Mouse (Mus musculus): Measurements from ENCODE around the gene Lce3b. TPM values are rescaled to one million over a fixed set of nuclear protein-coding genes. Genes with fewer than 3 reads are reported as not detected.

Lce3b gene
- polyA plus RNA-seq (2015; fragmentation: Nextera tagmentation; extraction: Ambion mirVana): not detected in 2 replicates

DNA sequence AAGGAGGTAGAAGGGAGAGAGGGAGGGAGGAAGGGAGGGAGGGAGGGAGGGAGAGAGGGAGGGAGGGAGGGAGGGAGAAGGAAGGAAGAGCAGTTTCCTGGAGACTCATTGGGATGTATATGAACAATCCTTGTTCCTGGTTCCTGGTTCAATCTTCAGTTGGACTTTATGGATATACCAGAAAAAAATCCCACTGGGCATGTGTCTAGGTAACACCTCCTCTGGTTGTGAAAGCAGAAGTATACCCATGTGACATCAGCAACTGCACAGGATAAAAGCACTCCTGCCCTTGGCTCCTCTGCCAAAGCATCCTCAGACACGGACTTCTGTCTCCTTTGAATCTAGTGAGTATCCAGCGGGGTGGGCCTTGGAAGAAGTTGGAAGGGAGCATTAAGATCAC, at the start of gene Lce3b:
TSS of gene Lce3b (plus strand) at position 301 of the 400 bp plus-strand sequence.
- H3K4me2 ChIP-seq (ENCODE audit: low read length): no peak within 1 kb of the TSS
- DNase-seq (ENCODE audit: low spot score) (no peak), ATAC-seq (replicated peaks; ENCODE audit: low FRiP score, low read depth) (no peak)
- no peak within 1 kb of the TSS for H3K9ac ChIP-seq (ENCODE audit: low read depth, low read length)
- no peaks in the 10 kb centered on the region for H3K27me3 ChIP-seq (ENCODE audit: insufficient read depth, low read length)
- no peak for TF ChIP-seq CTCF (IDR thresholded peaks at IDR 0.05; ENCODE audit: low read depth)
- H3K4me3 ChIP-seq (replicated peaks; ENCODE audit: low read depth, low read length): no peak within 1 kb of the TSS
- no peaks in the 10 kb centered on the region for H3K9me3 ChIP-seq (replicated peaks; ENCODE audit: low read length)
- no peak within 1 kb of the TSS for H3K27ac ChIP-seq
- no peaks in the 10 kb centered on the region for H3K4me1 ChIP-seq (replicated peaks; ENCODE audit: insufficient read depth, low read length)
- 64% methylated on average over 2 of the region's 2 CpGs for WGBS
- H3K36me3 ChIP-seq (ENCODE audit: insufficient read depth, low read length): no peaks in the 10 kb centered on the region

- ATAC-seq (replicated peaks; ENCODE audit: low FRiP score, low read depth) (no peak), DNase-seq (ENCODE audit: low spot score) (no peak)
- H3K9me3 ChIP-seq (replicated peaks; ENCODE audit: low read length): no peaks in the 10 kb centered on the region
- no peak overlapping the region for H3K27ac ChIP-seq
- no peaks in the 10 kb centered on the region for H3K27me3 ChIP-seq (ENCODE audit: insufficient read depth, low read length)
- no peak overlapping the region for H3K4me3 ChIP-seq (replicated peaks; ENCODE audit: low read depth, low read length)
- no peak for TF ChIP-seq CTCF (IDR thresholded peaks at IDR 0.05; ENCODE audit: low read depth)
- H3K36me3 ChIP-seq (ENCODE audit: insufficient read depth, low read length): no peaks in the 10 kb centered on the region
- H3K4me1 ChIP-seq (replicated peaks; ENCODE audit: insufficient read depth, low read length): no peaks in the 10 kb centered on the region
- 58% methylated on average over 3 of the region's 3 CpGs for WGBS
- H3K9ac ChIP-seq (ENCODE audit: low read depth, low read length): no peak overlapping the region
- no peak overlapping the region for H3K4me2 ChIP-seq (ENCODE audit: low read length)
Measured at GRCm38 (mm10) chr3:92894063-92894462, 38.7 kb upstream of the Lce3b start.

DNA sequence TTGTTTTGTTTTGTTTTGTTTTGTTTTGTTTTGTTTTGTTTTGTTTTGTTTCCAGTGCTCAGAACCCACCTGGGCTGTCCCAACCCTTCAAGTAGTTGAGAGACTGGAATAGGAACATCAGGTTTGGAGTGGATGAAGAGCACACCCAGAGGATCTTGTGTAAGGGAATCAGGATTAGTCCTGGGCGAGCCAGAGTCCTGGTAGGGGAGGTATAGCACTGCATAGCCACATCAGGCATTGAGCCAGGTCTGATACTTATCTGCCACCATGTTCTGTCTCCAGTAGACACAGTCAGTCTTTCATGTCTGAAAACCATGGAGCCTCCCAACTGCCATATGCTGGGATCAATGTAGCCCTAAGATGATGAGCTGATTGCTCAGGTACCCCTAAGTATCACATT, 38.3 kb upstream of the Lce3b start:
- DNase-seq (ENCODE audit: low spot score) (no peak), ATAC-seq (replicated peaks; ENCODE audit: low FRiP score, low read depth) (no peak)
- Histone ChIP-seq H3K4me3 (replicated peaks; ENCODE audit: low read depth, low read length) (no peak overlapping the region), H3K9me3 (replicated peaks; ENCODE audit: low read length) (no peaks in the 10 kb centered on the region), H3K27ac (no peak overlapping the region), H3K9ac (ENCODE audit: low read depth, low read length) (no peak overlapping the region), H3K4me1 (replicated peaks; ENCODE audit: insufficient read depth, low read length) (no peaks in the 10 kb centered on the region), H3K27me3 (ENCODE audit: insufficient read depth, low read length) (no peaks in the 10 kb centered on the region), H3K36me3 (ENCODE audit: insufficient read depth, low read length) (no peaks in the 10 kb centered on the region), H3K4me2 (ENCODE audit: low read length) (no peak overlapping the region)
- no peak for TF ChIP-seq CTCF (IDR thresholded peaks at IDR 0.05; ENCODE audit: low read depth)
- WGBS: 71% methylated on average over 1 of the region's 1 CpGs

GRCm38 (mm10) chr3:92902992-92903391, 29.8 kb upstream of the Lce3b start:
- Histone ChIP-seq H3K27me3 (ENCODE audit: insufficient read depth, low read length) (no peaks in the 10 kb centered on the region), H3K4me1 (replicated peaks; ENCODE audit: insufficient read depth, low read length) (no peaks in the 10 kb centered on the region), H3K27ac (no peak overlapping the region), H3K4me2 (ENCODE audit: low read length) (no peak overlapping the region), H3K9ac (ENCODE audit: low read depth, low read length) (no peak overlapping the region), H3K4me3 (replicated peaks; ENCODE audit: low read depth, low read length) (no peak overlapping the region), H3K36me3 (ENCODE audit: insufficient read depth, low read length) (no peaks in the 10 kb centered on the region), H3K9me3 (replicated peaks; ENCODE audit: low read length) (no peaks in the 10 kb centered on the region)
- ATAC-seq (replicated peaks; ENCODE audit: low FRiP score, low read depth) (no peak), DNase-seq (ENCODE audit: low spot score) (peak; percentile 16)
- peak; percentile 71 for TF ChIP-seq CTCF (IDR thresholded peaks at IDR 0.05; ENCODE audit: low read depth)
- WGBS: 24% methylated on average over 3 of the region's 3 CpGs

- H3K4me3 ChIP-seq (replicated peaks; ENCODE audit: low read depth, low read length): no peak overlapping the region
- TF ChIP-seq CTCF (IDR thresholded peaks at IDR 0.05; ENCODE audit: low read depth): peak; percentile 62
- H3K4me1 ChIP-seq (replicated peaks; ENCODE audit: insufficient read depth, low read length): no peaks in the 10 kb centered on the region
- no peak overlapping the region for H3K4me2 ChIP-seq (ENCODE audit: low read length)
- H3K9me3 ChIP-seq (replicated peaks; ENCODE audit: low read length): no peaks in the 10 kb centered on the region
- no peaks in the 10 kb centered on the region for H3K36me3 ChIP-seq (ENCODE audit: insufficient read depth, low read length)
- no peak for ATAC-seq (replicated peaks; ENCODE audit: low FRiP score, low read depth)
- no peaks in the 10 kb centered on the region for H3K27me3 ChIP-seq (ENCODE audit: insufficient read depth, low read length)
- WGBS: 30% methylated on average over 4 of the region's 4 CpGs
- DNase-seq (ENCODE audit: low spot score): peak; percentile 57
- H3K9ac ChIP-seq (ENCODE audit: low read depth, low read length): no peak overlapping the region
- H3K27ac ChIP-seq: no peak overlapping the region
Measured at GRCm38 (mm10) chr3:92903640-92904039, 29.1 kb upstream of the Lce3b start.

GRCm38 (mm10) chr3:92905182-92905581, 27.6 kb upstream of the Lce3b start:
- Histone ChIP-seq H3K36me3 (ENCODE audit: insufficient read depth, low read length) (no peaks in the 10 kb centered on the region), H3K4me3 (replicated peaks; ENCODE audit: low read depth, low read length) (no peak overlapping the region), H3K9me3 (replicated peaks; ENCODE audit: low read length) (no peaks in the 10 kb centered on the region), H3K27me3 (ENCODE audit: insufficient read depth, low read length) (no peaks in the 10 kb centered on the region), H3K27ac (no peak overlapping the region), H3K4me1 (replicated peaks; ENCODE audit: insufficient read depth, low read length) (no peaks in the 10 kb centered on the region), H3K4me2 (ENCODE audit: low read length) (no peak overlapping the region), H3K9ac (ENCODE audit: low read depth, low read length) (no peak overlapping the region)
- WGBS: 46% methylated on average over 3 of the region's 3 CpGs
- ATAC-seq (replicated peaks; ENCODE audit: low FRiP score, low read depth): no peak
- no peak for DNase-seq (ENCODE audit: low spot score)
- no peak for TF ChIP-seq CTCF (IDR thresholded peaks at IDR 0.05; ENCODE audit: low read depth)

DNA sequence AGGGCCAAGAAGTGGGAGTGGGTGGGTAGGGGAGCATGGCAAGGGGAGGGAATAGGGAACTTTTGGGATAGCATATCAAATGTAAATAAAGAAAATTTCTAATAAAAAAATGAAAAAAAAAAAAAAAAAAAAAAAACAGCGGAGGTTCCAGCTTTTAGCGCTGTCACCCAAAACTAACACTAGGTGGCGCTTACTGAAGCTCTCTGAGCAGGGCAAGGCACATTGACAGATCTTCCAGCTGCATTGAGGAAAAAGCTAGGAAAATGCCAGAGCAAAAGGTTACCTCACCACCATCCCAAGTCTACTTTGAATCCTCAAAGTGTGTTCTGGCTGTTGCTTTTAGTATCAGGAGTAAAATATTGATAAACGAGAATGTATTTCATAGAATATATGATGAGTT, 25.2 kb upstream of the Lce3b start:
- H3K36me3 ChIP-seq (ENCODE audit: insufficient read depth, low read length): no peaks in the 10 kb centered on the region
- no peaks in the 10 kb centered on the region for H3K4me1 ChIP-seq (replicated peaks; ENCODE audit: insufficient read depth, low read length)
- 19% methylated on average over 4 of the region's 4 CpGs for WGBS
- TF ChIP-seq CTCF (IDR thresholded peaks at IDR 0.05; ENCODE audit: low read depth): peak; percentile 68
- no peak overlapping the region for H3K27ac ChIP-seq
- H3K27me3 ChIP-seq (ENCODE audit: insufficient read depth, low read length): no peaks in the 10 kb centered on the region
- no peak overlapping the region for H3K9ac ChIP-seq (ENCODE audit: low read depth, low read length)
- DNase-seq (ENCODE audit: low spot score) (peak; percentile 71), ATAC-seq (replicated peaks; ENCODE audit: low FRiP score, low read depth) (0 out of 2 replicates have a peak, but pooled peaks have one; percentile 52)
- H3K4me3 ChIP-seq (replicated peaks; ENCODE audit: low read depth, low read length): no peak overlapping the region
- no peaks in the 10 kb centered on the region for H3K9me3 ChIP-seq (replicated peaks; ENCODE audit: low read length)
- no peak overlapping the region for H3K4me2 ChIP-seq (ENCODE audit: low read length)

All from kidney, postnatal 0 days (tissue).